Mouse (Mus musculus) midbrain, embryonic 11.5 days (tissue): ENCODE data around the gene Ephx4. TPM values are rescaled to one million over a fixed set of nuclear protein-coding genes. Genes with fewer than 3 reads are reported as not detected.

ENCODE experiments used
- ATAC-seq: fragments of 200-750 bp; cut with Nextera tagmentation; 2 replicates; pipeline ENCODE4 v1.8.0; 2017; ENCODE audit warnings: moderate TSS enrichment, moderate library complexity; ENCODE audit not compliant: low FRiP score
- DNase-seq: peaks from one replicate; pipeline ENCODE4 v3.0.0; 2015; ENCODE audit warnings: low spot score; ENCODE audit errors: missing footprints
- H3K27ac ChIP-seq: fragments of 300-500 bp; sonication (generic); 2 replicates; pipeline ENCODE4 v1.5.1; 2014; ENCODE audit warnings: low read depth, low read length
- H3K27me3 ChIP-seq: fragments of 300-500 bp; sonication (generic); 2 replicates; pipeline ENCODE4 v1.6.1; 2014; ENCODE audit warnings: mild to moderate bottlenecking, low read length, moderate library complexity, mixed read lengths; ENCODE audit not compliant: control insufficient read depth, insufficient read depth
- H3K36me3 ChIP-seq: fragments of 300-500 bp; sonication (generic); 2 replicates; pipeline ENCODE4 v1.6.1; 2014; ENCODE audit warnings: mild to moderate bottlenecking, low read length, moderate library complexity, mixed read lengths; ENCODE audit not compliant: control insufficient read depth, insufficient read depth
- H3K4me1 ChIP-seq: fragments of 300-500 bp; sonication (generic); 2 replicates; pipeline ENCODE4 v1.6.1; 2014; ENCODE audit warnings: low read length; ENCODE audit not compliant: control insufficient read depth, insufficient read depth
- H3K4me2 ChIP-seq: fragments of 300-500 bp; sonication (generic); 2 replicates; pipeline ENCODE4 v1.6.1; 2014; ENCODE audit warnings: mild to moderate bottlenecking, moderate library complexity
- H3K4me3 ChIP-seq: fragments of 300-500 bp; sonication (generic); 2 replicates; pipeline ENCODE4 v1.5.1; 2014; ENCODE audit warnings: low read depth, low read length
- H3K9ac ChIP-seq: fragments of 300-500 bp; sonication (generic); 2 replicates; pipeline ENCODE4 v1.6.1; 2014; ENCODE audit warnings: low read length
- H3K9me3 ChIP-seq: fragments of 300-500 bp; sonication (generic); 2 replicates; pipeline ENCODE4 v1.6.1; 2016; ENCODE audit warnings: low read length; ENCODE audit not compliant: control insufficient read depth
- WGBS: fragments of 180-500 bp; shearing (Covaris S2); extraction: QIAGEN DNeasy Blood & Tissue Kit; methylation state at CpG from one replicate; pipeline ENCODE4 v1.1.7; 2014; 5-methylcytosine and 5-hydroxymethylcytosine counted together
- polyA plus RNA-seq: library from polyadenylated mRNA; unstranded; fragments of >200 nt; fragmentation: Nextera tagmentation; extraction: Ambion mirVana; gene quantifications from 2 replicates; pipeline ENCODE4 v1.2.1, GENCODE M21; 2014

Ephx4 gene
- 0.72 and 0.75 TPM in 2 replicates for polyA plus RNA-seq

DNA sequence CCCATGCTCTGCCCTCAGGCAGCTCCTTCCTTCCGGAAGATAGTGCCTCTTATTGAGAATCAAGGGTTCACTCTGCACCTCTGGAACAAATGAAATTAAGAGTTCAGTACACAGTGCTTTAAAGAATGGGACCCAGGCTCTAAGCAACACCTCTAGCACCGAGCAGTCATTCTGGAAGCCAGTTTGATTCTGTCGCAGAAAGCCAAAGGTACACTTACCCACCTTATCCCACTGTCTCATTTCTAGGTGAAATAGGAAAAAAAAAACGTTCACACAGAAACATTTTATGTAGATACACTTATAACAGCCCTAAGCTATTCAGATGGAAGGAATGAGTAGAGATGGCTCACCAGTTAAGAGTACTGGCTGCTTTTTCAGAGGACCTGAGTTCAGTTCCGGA lies at the start of gene Ephx4:
Ephx4 (plus strand) TSS at position 301 of the 400 bp plus-strand sequence.
- Histone ChIP-seq H3K4me3 (peak within 1 kb of the TSS; percentile 63), H3K36me3 (no peaks in the 10 kb centered on the region), H3K9me3 (no peaks in the 10 kb centered on the region), H3K9ac (peak within 1 kb of the TSS; percentile 63), H3K27me3 (peaks cover 25% of the 10 kb centered on the region), H3K4me1 (peaks cover 3% of the 10 kb centered on the region; the same call in 1 of the 2 replicates), H3K4me2 (peak within 1 kb of the TSS; percentile 98), H3K27ac (no peak within 1 kb of the TSS)
- 20% methylated on average over 5 of the region's 5 CpGs for WGBS
- DNase-seq: no peak
- no peak for ATAC-seq

- H3K4me1 ChIP-seq: no peaks in the 10 kb centered on the region
- no peak overlapping the region for H3K27ac ChIP-seq
- no peak overlapping the region for H3K4me2 ChIP-seq
- H3K4me3 ChIP-seq: no peak overlapping the region
- H3K36me3 ChIP-seq: no peaks in the 10 kb centered on the region
- no peaks in the 10 kb centered on the region for H3K9me3 ChIP-seq
- 77% methylated on average over 3 of the region's 3 CpGs for WGBS
- H3K27me3 ChIP-seq: no peaks in the 10 kb centered on the region
- ATAC-seq: no peak
- no peak for DNase-seq
- H3K9ac ChIP-seq: no peak overlapping the region
Observed at GRCm38 (mm10) chr5:107353981-107354380, 48.6 kb upstream of the Ephx4 start.

- peaks cover 2% of the 10 kb centered on the region; the same call in 1 of the 2 replicates for H3K4me1 ChIP-seq
- WGBS: 60% methylated on average over 1 of the region's 1 CpGs
- DNase-seq: no peak
- H3K9me3 ChIP-seq: no peaks in the 10 kb centered on the region
- H3K36me3 ChIP-seq: no peaks in the 10 kb centered on the region
- H3K27me3 ChIP-seq: no peaks in the 10 kb centered on the region
- ATAC-seq: no peak
- H3K4me2 ChIP-seq: no peak overlapping the region
- no peak overlapping the region for H3K27ac ChIP-seq
- no peak overlapping the region for H3K9ac ChIP-seq
- H3K4me3 ChIP-seq: no peak overlapping the region
Observed at GRCm38 (mm10) chr5:107355801-107356200, 46.7 kb upstream of the Ephx4 start.

DNA sequence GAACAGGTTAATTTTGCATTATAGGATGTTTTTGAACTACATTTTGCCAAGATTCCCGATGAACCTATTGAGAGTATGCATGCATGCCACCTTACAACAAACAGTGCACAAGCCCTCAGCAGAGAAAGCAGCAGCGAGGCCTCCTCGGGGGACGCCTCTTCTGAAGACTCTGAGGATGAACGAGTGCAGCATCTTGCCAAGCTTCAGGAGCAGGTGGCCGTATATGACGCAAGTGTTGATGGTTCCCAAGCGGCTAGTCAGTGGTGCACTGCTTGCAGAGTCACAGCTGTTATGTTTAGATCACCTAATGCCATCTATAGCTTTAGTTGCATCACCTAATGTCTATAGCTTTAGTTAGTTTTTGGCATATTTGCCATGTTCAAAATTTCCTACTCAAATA lies 44.8 kb upstream of the Ephx4 start:
- DNase-seq (no peak), ATAC-seq (no peak)
- Histone ChIP-seq H3K9me3 (no peaks in the 10 kb centered on the region), H3K4me2 (no peak overlapping the region), H3K27me3 (no peaks in the 10 kb centered on the region), H3K4me1 (peaks cover 2% of the 10 kb centered on the region; the same call in 1 of the 2 replicates), H3K27ac (no peak overlapping the region), H3K4me3 (no peak overlapping the region), H3K9ac (no peak overlapping the region), H3K36me3 (no peaks in the 10 kb centered on the region)
- 90% methylated on average over 8 of the region's 8 CpGs for WGBS

- peak overlapping the region; percentile 54 for H3K4me3 ChIP-seq
- H3K36me3 ChIP-seq: no peaks in the 10 kb centered on the region
- H3K4me1 ChIP-seq: peaks cover 2% of the 10 kb centered on the region; the same call in 1 of the 2 replicates
- peak overlapping the region; percentile 58 for H3K4me2 ChIP-seq
- DNase-seq: peak; percentile 98
- H3K9me3 ChIP-seq: no peaks in the 10 kb centered on the region
- H3K27me3 ChIP-seq: no peaks in the 10 kb centered on the region
- ATAC-seq: peak; percentile 99
- peak overlapping the region; percentile 60 for H3K9ac ChIP-seq
- no peak overlapping the region; the same call in 1 of the 2 replicates for H3K27ac ChIP-seq
- under 1% methylated on average over 40 of the region's 40 CpGs for WGBS
Observed at GRCm38 (mm10) chr5:107359395-107360053, 43.0 kb upstream of the Ephx4 start.

GRCm38 (mm10) chr5:107360054-107360730 lies 42.3 kb upstream of the Ephx4 start:
- H3K4me1 ChIP-seq: peaks cover 2% of the 10 kb centered on the region; the same call in 1 of the 2 replicates
- ATAC-seq: no peak; the same call in 1 of the 2 replicates
- DNase-seq: peak; percentile 90
- H3K36me3 ChIP-seq: no peaks in the 10 kb centered on the region
- H3K9me3 ChIP-seq: no peaks in the 10 kb centered on the region
- no peaks in the 10 kb centered on the region for H3K27me3 ChIP-seq
- no peak overlapping the region; the same call in 1 of the 2 replicates for H3K27ac ChIP-seq
- peak overlapping the region; percentile 60 for H3K9ac ChIP-seq
- H3K4me3 ChIP-seq: peak overlapping the region; percentile 54
- peak overlapping the region; percentile 58 for H3K4me2 ChIP-seq
- 20% methylated on average over 9 of the region's 9 CpGs for WGBS

DNA sequence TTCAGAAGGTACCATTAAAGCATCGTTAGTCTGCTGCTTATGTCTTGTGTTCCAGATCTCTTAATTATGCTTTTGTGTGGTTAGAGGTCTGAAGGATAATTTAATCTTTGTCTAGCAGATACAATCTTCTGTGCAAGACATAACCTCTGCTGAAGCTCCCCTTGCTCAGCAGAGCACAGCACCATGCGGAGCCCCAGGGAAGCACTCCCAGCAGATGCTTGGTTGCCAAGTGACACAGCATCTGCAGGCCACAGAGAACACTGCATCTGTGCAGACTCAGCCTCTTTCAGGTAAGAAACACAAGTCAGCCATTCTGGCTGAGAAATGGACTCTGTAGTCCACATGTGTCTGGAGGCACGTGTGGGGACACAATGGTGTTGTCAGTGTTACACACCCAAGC lies 32.5 kb upstream of the Ephx4 start:
- Histone ChIP-seq H3K27ac (no peak overlapping the region), H3K4me3 (no peak overlapping the region), H3K4me2 (no peak overlapping the region), H3K36me3 (no peaks in the 10 kb centered on the region), H3K9ac (no peak overlapping the region), H3K27me3 (no peaks in the 10 kb centered on the region), H3K9me3 (no peaks in the 10 kb centered on the region), H3K4me1 (peaks cover 4% of the 10 kb centered on the region; the same call in 1 of the 2 replicates)
- ATAC-seq: no peak
- 63% methylated on average over 3 of the region's 3 CpGs for WGBS
- no peak for DNase-seq

- Histone ChIP-seq H3K9ac (no peak overlapping the region), H3K36me3 (no peaks in the 10 kb centered on the region), H3K27me3 (no peaks in the 10 kb centered on the region), H3K4me3 (no peak overlapping the region), H3K27ac (no peak overlapping the region), H3K4me1 (peaks cover 4% of the 10 kb centered on the region; the same call in 1 of the 2 replicates), H3K4me2 (no peak overlapping the region), H3K9me3 (no peaks in the 10 kb centered on the region)
- DNase-seq (no peak), ATAC-seq (no peak)
- WGBS: 85% methylated on average over 5 of the region's 5 CpGs
Observed at GRCm38 (mm10) chr5:107371335-107371734, 31.2 kb upstream of the Ephx4 start.

DNA sequence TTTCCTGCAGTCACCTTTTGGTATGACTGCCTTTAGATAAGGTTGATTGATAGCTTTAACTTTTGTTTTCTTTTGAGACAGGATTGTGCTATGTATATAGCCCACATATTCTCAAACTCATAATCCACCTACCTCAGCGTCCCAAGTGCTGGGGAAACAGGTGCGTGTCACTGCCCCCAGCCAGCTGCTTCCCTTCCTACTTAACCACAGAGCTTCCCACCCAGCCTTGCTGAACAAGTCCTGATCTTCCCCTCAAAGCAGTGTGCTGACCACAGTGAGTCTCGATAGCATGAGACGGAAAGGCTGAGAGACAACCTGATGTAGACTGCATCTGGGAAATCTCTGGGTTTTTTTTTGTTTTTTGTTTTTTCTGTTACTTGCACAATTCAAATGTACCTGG lies 29.3 kb upstream of the Ephx4 start:
- ATAC-seq: no peak
- 93% methylated on average over 4 of the region's 4 CpGs for WGBS

More for the DNA sequence above, 29.3 kb upstream of the Ephx4 start:
- Histone ChIP-seq H3K36me3 (no peaks in the 10 kb centered on the region), H3K9me3 (no peaks in the 10 kb centered on the region), H3K4me1 (peaks cover 4% of the 10 kb centered on the region; the same call in 1 of the 2 replicates), H3K27me3 (no peaks in the 10 kb centered on the region), H3K27ac (no peak overlapping the region), H3K4me2 (no peak overlapping the region), H3K9ac (no peak overlapping the region), H3K4me3 (no peak overlapping the region)
- no peak for DNase-seq
